Mouse (Mus musculus) hindbrain, embryonic 12.5 days (tissue): ENCODE results near the gene Rapsn. TPM values are rescaled to one million over a fixed set of nuclear protein-coding genes. Genes with fewer than 3 reads are reported as not detected.

ENCODE experiments used
- ATAC-seq: fragments of 200-750 bp; cut with Nextera tagmentation; 2 replicates; pipeline ENCODE4 v1.8.0; 2017; ENCODE audit warnings: moderate TSS enrichment; ENCODE audit not compliant: low FRiP score
- H3K27ac ChIP-seq: fragments of 300-500 bp; sonication (generic); 2 replicates; pipeline ENCODE4 v1.5.1; 2016; ENCODE audit warnings: mild to moderate bottlenecking
- H3K27me3 ChIP-seq: fragments of 300-500 bp; sonication (generic); 2 replicates; pipeline ENCODE4 v1.6.1; 2016; ENCODE audit warnings: mild to moderate bottlenecking
- H3K36me3 ChIP-seq: fragments of 300-500 bp; sonication (generic); 2 replicates; pipeline ENCODE4 v1.6.1; 2016; ENCODE audit warnings: mild to moderate bottlenecking
- H3K4me1 ChIP-seq: fragments of 300-500 bp; sonication (generic); 2 replicates; pipeline ENCODE4 v1.6.1; 2016
- H3K4me2 ChIP-seq: fragments of 300-500 bp; sonication (generic); replicated peaks from 2 replicates; pipeline ENCODE4 v1.6.1; 2016; ENCODE audit warnings: mild to moderate bottlenecking
- H3K4me3 ChIP-seq: fragments of 300-500 bp; sonication (generic); 2 replicates; pipeline ENCODE4 v1.5.1; 2016; ENCODE audit warnings: mild to moderate bottlenecking
- H3K9ac ChIP-seq: fragments of 300-500 bp; sonication (generic); 2 replicates; pipeline ENCODE4 v1.6.1; 2016; ENCODE audit warnings: mild to moderate bottlenecking, moderate library complexity
- H3K9me3 ChIP-seq: fragments of 300-500 bp; sonication (generic); replicated peaks from 2 replicates; pipeline ENCODE4 v1.6.1; 2016; ENCODE audit warnings: mild to moderate bottlenecking
- WGBS: fragments of 180-500 bp; shearing (Covaris S2); methylation state at CpG from one replicate; pipeline ENCODE4 v1.1.7; 2016; 5-methylcytosine and 5-hydroxymethylcytosine counted together
- polyA plus RNA-seq: library from polyadenylated mRNA; unstranded; fragments of >200 nt; fragmentation: Nextera tagmentation; extraction: Ambion mirVana; gene quantifications from 2 replicates; pipeline ENCODE4 v1.2.1, GENCODE M21; 2016

The Rapsn gene
- polyA plus RNA-seq, 1 experiment from 2014 or later: 2.5 TPM

GRCm38 (mm10) chr2:91085494-91086391, 50.3 kb downstream of the Rapsn start:
- Histone ChIP-seq H3K27ac (no peak overlapping the region), H3K36me3 (no peaks in the 10 kb centered on the region), H3K27me3 (no peaks in the 10 kb centered on the region), H3K9ac (no peak overlapping the region), H3K4me2 (no peak overlapping the region), H3K4me3 (no peak overlapping the region), H3K4me1 (no peaks in the 10 kb centered on the region), H3K9me3 (no peaks in the 10 kb centered on the region)
- 89% methylated on average over 14 of the region's 14 CpGs for WGBS
- ATAC-seq: no peak

DNA sequence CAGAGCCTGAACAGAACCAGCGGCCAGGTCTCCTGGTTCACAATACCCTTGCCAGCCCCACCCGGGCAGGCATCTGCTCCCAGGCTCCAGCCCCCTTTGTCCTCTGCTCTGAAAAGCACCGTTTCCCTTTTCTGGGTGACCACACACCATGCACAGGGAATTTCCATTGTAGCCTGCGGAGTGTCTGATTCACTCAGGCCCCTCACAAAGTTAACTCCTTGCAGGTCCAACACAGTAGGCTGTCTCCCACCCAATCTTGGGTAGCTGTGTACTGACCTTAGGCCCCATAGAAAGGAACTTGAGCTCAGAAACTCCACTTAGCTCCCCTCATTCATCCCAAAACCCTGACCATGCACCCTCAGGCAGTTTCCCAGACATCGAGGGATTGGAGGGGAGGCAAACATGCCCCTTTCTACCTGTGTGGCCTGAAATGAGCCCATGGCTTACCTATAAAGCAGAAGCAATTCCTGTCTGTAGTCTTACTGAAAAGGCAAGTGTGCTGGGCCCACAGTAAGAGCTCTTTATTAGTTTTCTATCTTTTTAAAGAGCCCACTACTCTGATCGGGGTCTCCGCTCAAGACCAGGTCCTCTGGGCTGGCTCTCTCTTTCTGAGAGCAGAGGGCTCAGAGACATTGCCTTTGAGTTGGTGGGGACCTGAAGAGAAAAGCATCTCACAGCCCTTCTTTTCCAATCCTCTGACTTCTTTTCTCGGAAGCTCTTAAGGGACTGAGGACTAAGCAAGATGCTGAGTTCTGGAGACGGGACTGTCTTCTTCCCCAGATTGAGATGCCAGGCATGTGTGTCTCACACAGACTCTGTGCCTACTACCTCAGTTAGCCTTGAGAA, 51.2 kb downstream of the Rapsn start:
- Histone ChIP-seq H3K4me3 (no peak overlapping the region), H3K27ac (no peak overlapping the region), H3K4me1 (no peaks in the 10 kb centered on the region), H3K27me3 (no peaks in the 10 kb centered on the region), H3K9me3 (no peaks in the 10 kb centered on the region), H3K4me2 (no peak overlapping the region), H3K36me3 (no peaks in the 10 kb centered on the region), H3K9ac (no peak overlapping the region)
- ATAC-seq: no peak
- WGBS: 57% methylated on average over 9 of the region's 9 CpGs

- Histone ChIP-seq H3K9ac (no peak overlapping the region), H3K36me3 (no peaks in the 10 kb centered on the region), H3K9me3 (no peaks in the 10 kb centered on the region), H3K4me2 (no peak overlapping the region), H3K27me3 (no peaks in the 10 kb centered on the region), H3K4me1 (no peaks in the 10 kb centered on the region), H3K4me3 (no peak overlapping the region), H3K27ac (no peak overlapping the region)
- WGBS: 88% methylated on average over 9 of the region's 9 CpGs
- ATAC-seq: no peak
These were observed 52.0 kb downstream of the Rapsn start for GRCm38 (mm10) chr2:91087453-91087852.

GRCm38 (mm10) chr2:91088987-91089386, 53.6 kb downstream of the Rapsn start:
- no peaks in the 10 kb centered on the region for H3K36me3 ChIP-seq
- 83% methylated on average over 9 of the region's 9 CpGs for WGBS
- no peak for ATAC-seq

GRCm38 (mm10) chr2:91090208-91090607, 54.8 kb downstream of the Rapsn start:
- no peaks in the 10 kb centered on the region for H3K27me3 ChIP-seq
- 84% methylated on average over 6 of the region's 6 CpGs for WGBS
- H3K36me3 ChIP-seq: no peaks in the 10 kb centered on the region
- H3K4me1 ChIP-seq: no peaks in the 10 kb centered on the region
- H3K4me2 ChIP-seq: no peak overlapping the region
- no peaks in the 10 kb centered on the region for H3K9me3 ChIP-seq
- no peak overlapping the region for H3K9ac ChIP-seq
- H3K27ac ChIP-seq: no peak overlapping the region
- H3K4me3 ChIP-seq: no peak overlapping the region
- no peak for ATAC-seq

More at GRCm38 (mm10) chr2:91088987-91089386, 53.6 kb downstream of the Rapsn start:
- Histone ChIP-seq H3K4me3 (no peak overlapping the region), H3K4me2 (no peak overlapping the region), H3K9ac (no peak overlapping the region), H3K27me3 (no peaks in the 10 kb centered on the region), H3K9me3 (no peaks in the 10 kb centered on the region), H3K4me1 (no peaks in the 10 kb centered on the region), H3K27ac (no peak overlapping the region)

DNA sequence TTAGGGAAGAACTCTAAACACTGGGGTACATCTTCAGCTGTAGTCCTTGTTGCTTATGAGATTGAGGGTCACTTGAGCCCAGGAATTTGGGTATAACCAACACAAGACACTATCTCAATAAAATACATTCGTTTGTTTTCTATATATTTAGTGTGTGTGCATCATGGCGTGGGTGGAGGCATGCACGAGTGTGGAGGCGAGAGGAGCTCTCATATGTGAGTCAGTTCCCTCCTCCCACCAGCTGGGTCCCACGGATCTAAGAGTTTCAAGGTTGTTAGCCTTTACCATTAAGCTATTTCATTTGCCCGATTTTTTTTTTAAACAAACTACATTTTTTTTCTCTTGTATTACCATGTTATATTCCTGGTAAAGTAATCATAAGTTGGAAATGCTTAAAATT, 55.4 kb downstream of the Rapsn start:
- Histone ChIP-seq H3K27me3 (no peaks in the 10 kb centered on the region), H3K27ac (no peak overlapping the region), H3K9ac (no peak overlapping the region), H3K36me3 (no peaks in the 10 kb centered on the region), H3K4me1 (no peaks in the 10 kb centered on the region), H3K9me3 (no peaks in the 10 kb centered on the region), H3K4me2 (no peak overlapping the region), H3K4me3 (no peak overlapping the region)
- ATAC-seq: no peak
- WGBS: 76% methylated on average over 6 of the region's 6 CpGs

Other genes with a start within 250 kb of the Rapsn start
- gene Mtch2, start 188.5 kb upstream of the Rapsn start, polyA plus RNA-seq: 209 TPM in 2 replicates
- 55.5 and 58.3 TPM in 2 replicates for gene C1qtnf4, start 149.8 kb upstream of the Rapsn start, polyA plus RNA-seq
- gene Kbtbd4, start 130.9 kb upstream of the Rapsn start, polyA plus RNA-seq: 49.8 and 56.6 TPM in 2 replicates
- gene Ndufs3, start 130.8 kb upstream of the Rapsn start, polyA plus RNA-seq: 182 and 188 TPM in 2 replicates
- 146 and 151 TPM in 2 replicates for gene Celf1, start 95.2 kb upstream of the Rapsn start, polyA plus RNA-seq
- gene Psmc3, start 18.4 kb downstream of the Rapsn start, polyA plus RNA-seq: 274 and 282 TPM in 2 replicates
- 32.6 and 36.1 TPM in 2 replicates for gene Slc39a13, start 34.8 kb downstream of the Rapsn start, polyA plus RNA-seq
- 4.2 and 4.6 TPM in 2 replicates for gene Spi1, start 46.8 kb downstream of the Rapsn start, polyA plus RNA-seq
- gene Mybpc3, start 82.5 kb downstream of the Rapsn start, polyA plus RNA-seq: 0.28 and 0.30 TPM in 2 replicates
- gene Madd, start 148.2 kb downstream of the Rapsn start, polyA plus RNA-seq: 39.9 and 45.2 TPM in 2 replicates
- gene Nr1h3, start 167.2 kb downstream of the Rapsn start, polyA plus RNA-seq: 1.5 and 2.0 TPM in 2 replicates
- gene Acp2, start 167.3 kb downstream of the Rapsn start, polyA plus RNA-seq: 39.2 and 41.0 TPM in 2 replicates
- 10.6 and 13.4 TPM in 2 replicates for gene Ddb2, start 201.4 kb downstream of the Rapsn start, polyA plus RNA-seq
- 21.5 and 25.6 TPM in 2 replicates for gene Pacsin3, start 220.3 kb downstream of the Rapsn start, polyA plus RNA-seq
- 84.5 and 85.6 TPM in 2 replicates for gene Arfgap2, start 229.4 kb downstream of the Rapsn start, polyA plus RNA-seq